Mouse (Mus musculus): Measurements from ENCODE around the gene Kank2.
"Not testable (repeated sequence)": the region's sequence is repeated elsewhere in the genome, so short reads cannot be mapped to it uniquely, and the experiment has no call there.

The Kank2 gene

GRCm38 (mm10) chr9:21818125-21818524 lies 19.6 kb upstream of the Kank2 start:
- no peak for DNase-seq (ENCODE audit: low read depth, low spot score)

GRCm38 (mm10) chr9:21816716-21817305 lies 18.3 kb upstream of the Kank2 start:
- DNase-seq (ENCODE audit: low read depth, low spot score), result no peak

DNA sequence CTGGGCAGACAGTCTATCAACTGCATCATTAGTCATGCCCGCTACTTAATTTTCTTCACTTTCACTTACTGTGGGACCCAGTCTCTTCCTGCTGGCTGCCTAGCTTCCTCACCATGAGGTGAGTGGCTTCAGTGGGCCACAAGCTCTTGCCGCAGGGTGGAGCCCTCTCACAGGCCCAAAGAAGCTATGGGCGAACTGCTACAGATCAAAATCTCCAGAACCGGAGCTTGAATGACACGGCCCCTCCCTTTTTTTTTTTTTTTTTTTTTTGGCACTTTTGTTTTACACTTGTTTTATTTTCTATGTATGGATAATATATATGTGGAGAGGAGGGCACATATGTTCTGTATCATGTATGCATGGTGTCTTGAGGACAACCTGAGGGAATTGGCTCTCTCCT lies 12.6 kb upstream of the Kank2 start:
- DNase-seq (ENCODE audit: low read depth, low spot score), result no peak

GRCm38 (mm10) chr9:21808561-21808960 lies 10.0 kb upstream of the Kank2 start:
- DNase-seq (ENCODE audit: low read depth, low spot score), result peak; percentile 35

DNA sequence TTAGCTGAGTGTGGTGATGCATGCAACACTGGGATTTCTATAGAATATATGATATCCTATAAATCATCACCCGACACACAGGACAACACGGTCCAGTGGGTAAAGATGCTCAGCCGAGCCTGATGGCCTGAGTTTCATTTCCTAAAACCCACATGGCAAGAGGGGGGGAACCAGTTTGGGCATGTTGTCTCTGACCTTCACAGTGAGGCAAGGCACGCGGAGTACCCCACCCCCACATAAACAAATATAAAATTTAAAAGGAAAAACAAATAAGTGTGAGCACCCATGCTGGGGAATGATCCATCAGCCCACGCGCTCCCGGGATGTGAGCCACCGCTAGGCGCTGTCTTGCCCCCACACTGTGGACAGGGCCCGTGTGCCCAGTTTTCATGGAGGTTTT lies 8.4 kb upstream of the Kank2 start:
- DNase-seq (ENCODE audit: low read depth, low spot score), result no peak

GRCm38 (mm10) chr9:21806363-21806762 lies 7.8 kb upstream of the Kank2 start:
- DNase-seq (ENCODE audit: low read depth, low spot score), result no peak

DNA sequence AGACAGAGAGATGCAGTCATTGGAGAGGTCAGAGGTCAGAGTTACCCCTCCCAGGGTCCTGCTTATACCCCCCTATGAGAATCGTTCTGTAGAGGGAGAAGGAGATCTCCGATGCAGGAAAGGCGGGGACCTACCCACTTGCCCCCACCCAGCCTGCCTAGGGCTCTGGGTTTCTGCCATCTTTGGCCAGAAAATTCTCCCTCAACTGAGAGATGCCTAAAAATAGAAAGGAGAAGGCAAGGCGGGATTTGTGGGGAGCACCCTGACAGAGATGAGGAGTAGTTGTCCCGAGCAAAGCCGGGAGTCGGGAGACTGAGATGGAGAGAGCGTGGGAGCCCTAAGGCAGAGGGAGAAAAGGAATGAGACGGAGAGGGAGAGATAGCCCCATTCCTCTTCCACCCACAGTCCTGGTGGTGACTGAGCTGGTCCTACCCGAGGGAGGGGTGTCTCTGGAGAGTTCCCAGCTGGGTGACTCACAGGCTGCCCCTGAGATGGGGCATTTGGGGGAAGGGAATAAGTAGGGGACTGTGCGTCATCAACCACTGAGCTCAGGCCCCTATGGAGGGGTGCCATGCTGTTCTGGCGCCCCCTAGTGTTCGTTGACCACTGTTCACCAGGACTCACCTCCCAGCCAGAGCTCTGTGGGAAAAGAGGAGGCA lies 5.6 kb upstream of the Kank2 start:
- peak; percentile 85 for DNase-seq (ENCODE audit: low read depth, low spot score)

GRCm38 (mm10) chr9:21801591-21801990 lies 3.0 kb upstream of the Kank2 start:
- no peak for DNase-seq (ENCODE audit: low read depth, low spot score)

DNA sequence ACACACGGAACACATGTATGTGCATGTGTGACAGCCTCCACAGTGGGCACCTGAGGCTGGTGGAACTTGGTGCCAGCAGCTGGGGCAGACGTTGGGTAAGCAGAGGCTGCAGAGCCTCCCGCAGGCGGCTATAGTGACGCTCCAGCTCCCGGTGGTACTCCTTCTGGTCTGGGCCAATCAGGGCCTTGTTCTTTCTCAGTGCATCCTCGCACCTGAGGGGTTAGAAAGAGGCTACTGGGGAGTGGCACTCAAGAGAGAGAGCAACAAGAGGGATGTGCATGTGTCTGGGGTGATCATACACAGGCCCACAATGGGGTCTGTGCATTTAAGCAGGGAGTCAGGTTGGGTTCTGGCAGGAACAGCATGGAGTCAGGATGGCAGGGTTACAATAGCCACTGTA lies 2.6 kb upstream of the Kank2 start:
- no peak for DNase-seq (ENCODE audit: low read depth, low spot score)

DNA sequence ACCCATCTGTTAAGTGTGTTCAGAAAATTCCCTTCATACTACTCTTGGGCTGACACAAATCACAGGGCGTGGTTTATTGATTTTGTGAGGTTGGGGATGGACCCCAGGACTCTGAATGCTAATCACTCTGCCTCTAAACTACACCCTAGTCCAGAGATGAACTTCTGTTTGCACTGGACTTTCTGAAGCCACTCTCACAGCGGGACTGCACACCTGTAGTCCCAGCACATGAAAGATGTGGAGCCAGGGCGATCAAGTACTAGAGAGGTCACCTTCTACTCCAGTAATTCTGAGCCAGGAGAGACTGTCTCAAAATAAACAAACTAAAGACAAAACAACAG lies 436 bp upstream of the Kank2 start:
- no peak for DNase-seq (ENCODE audit: low read depth, low spot score)

- DNase-seq (ENCODE audit: low read depth, low spot score), result peak; percentile 29
Observed at GRCm38 (mm10) chr9:21797921-21798344, 611 bp downstream of the Kank2 start.

GRCm38 (mm10) chr9:21796919-21797318 lies 1.6 kb downstream of the Kank2 start:
- no peak for DNase-seq (ENCODE audit: low read depth, low spot score)

DNA sequence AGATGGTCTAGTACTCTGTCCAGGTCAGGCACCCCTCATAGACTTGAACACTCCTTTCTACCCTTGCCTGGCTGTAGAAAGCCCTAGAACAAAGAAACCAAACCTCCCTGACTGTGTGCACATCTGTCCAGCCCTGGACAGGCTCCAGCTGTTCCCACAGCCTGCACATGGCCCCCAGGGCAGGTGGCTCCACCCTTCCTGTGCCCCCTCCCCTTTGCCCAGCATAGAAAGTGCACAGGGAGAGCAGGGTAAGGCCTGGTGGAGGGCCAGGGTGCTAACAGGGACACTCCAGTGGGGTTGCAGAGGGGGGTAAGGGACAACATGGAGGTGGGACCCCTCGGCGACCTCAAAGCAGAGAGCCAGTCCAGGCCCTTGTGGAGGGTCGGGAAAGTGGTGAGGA lies 2.3 kb downstream of the Kank2 start:
- no peak for DNase-seq (ENCODE audit: low read depth, low spot score)

DNA sequence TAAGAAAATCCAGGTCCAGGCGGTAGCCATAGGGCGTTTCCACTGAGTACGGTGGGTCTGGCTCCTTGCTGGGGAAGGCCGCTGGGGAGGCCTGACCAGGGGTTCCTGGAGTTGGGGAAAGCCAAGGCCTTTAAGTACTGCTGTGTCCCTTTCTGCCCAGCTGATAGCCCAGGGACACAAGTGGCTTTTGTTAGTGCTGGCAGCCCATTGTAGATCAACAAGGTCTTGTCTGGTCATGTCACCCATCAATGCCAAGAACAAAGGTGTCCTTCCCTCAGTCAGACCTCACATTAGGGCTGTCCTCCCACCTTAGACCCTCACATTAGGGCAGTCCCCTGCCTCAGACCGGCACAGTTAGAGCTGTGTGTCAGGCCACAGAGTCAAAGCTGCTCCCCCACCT lies 3.0 kb downstream of the Kank2 start:
- no peak for DNase-seq (ENCODE audit: low read depth, low spot score)

GRCm38 (mm10) chr9:21794925-21795324 lies 3.6 kb downstream of the Kank2 start:
- no peak for DNase-seq (ENCODE audit: low read depth, low spot score)

DNA sequence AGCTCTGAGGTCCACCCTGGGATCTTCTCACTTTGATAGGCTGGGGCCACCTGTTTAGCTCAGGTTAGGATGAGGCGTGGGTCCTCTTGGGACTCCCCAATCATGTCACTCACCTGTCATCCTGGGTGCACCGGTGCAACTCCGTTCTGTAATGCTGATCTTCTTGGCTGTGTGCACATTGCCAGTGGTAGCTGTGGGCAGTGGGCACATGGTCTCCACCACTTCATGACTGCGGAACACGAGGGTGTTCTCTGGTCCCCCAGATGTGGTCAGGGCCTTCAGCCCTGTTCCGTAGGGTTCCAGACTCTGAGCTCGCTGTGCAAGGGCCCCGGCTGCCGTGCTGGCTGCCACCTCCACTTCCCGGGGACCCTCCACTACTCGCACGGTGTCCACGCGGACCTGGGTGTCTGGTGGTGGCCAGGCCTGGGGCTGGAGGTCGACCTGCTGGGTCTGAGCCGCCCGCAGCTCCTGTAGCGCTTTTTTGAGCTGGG lies 4.2 kb downstream of the Kank2 start:
- no peak for DNase-seq (ENCODE audit: low read depth, low spot score)

DNA sequence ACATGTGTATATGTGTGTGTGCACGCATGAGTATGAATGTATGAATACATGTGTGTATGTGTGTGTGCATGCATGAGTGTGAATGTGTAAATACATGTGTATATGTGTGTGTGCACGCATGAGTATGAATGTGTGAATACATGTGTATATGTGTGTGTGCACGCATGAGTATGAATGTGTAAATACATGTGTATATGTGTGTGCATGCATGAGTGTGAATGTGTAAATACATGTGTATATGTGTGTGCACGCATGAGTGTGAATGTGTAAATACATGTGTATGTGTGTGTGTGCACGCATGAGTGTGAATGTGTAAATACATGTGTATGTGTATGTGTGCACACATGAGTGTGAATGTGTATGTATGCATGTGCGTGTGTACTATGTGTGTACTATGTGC lies 5.0 kb downstream of the Kank2 start:
- not testable (repeated sequence) for DNase-seq (ENCODE audit: low read depth, low spot score)

DNA sequence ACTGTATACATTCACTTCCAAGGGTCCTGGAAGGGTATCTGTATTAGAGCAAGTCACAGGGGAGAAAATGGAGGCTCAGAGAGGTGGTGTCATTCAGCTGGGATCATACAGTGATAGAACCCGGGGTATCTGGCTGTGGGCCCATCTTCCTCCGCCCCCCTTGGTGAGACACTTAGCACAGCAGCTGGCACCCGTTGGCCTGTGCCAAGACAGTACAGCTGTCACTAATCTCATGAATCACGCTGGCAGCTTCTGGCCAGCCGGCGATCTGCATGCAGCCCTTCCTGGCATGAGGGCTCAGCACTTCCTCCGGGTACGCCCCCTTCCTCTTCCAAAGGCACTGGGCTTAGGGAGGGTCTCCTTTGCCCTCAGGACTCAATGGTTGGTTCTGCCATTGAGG lies 5.9 kb downstream of the Kank2 start:
- DNase-seq (ENCODE audit: low read depth, low spot score), result no peak

DNA sequence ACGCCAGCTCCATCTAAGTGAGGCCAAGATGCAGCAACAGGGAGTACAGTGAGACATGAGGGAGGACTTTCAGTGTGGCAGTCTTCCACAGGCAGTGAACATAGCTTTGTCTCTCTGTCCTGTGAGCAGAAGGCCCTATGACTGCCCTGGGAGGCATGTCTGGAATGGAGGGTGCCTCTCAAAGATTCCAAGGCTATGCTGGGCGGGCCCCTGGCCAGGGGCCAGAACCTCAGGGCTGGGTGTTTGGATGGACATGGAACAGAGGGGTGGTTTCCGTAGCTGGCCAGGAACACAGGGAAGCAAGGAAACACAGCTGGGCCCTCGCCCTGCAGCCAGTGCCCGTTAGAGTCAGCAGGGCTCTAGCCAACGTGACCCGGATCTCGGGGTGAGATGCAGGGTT lies 6.7 kb downstream of the Kank2 start:
- no peak for DNase-seq (ENCODE audit: low read depth, low spot score)

- DNase-seq (ENCODE audit: low read depth, low spot score), result no peak
Observed at GRCm38 (mm10) chr9:21788234-21788633, 10.3 kb downstream of the Kank2 start.

DNA sequence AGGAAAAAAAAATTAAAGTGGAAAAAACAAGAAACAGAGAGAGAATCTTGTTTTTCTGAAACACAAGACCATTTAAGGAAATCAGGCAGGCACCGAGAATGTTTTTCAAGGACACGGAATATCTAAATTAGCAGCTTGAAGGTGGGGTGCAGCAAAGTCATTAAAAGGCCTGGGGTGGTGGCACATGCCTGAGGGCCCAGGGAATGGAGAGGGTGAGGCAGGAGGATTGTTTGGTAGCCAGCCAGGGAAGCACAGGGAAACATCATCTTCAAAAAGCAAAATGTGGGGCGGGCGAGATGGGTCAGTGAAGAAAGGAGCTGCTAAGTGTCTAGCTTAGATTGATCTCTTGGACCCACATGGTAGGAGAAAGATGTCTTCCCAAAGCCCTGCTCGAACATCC lies 10.9 kb downstream of the Kank2 start:
- DNase-seq (ENCODE audit: low read depth, low spot score), result no peak

DNA sequence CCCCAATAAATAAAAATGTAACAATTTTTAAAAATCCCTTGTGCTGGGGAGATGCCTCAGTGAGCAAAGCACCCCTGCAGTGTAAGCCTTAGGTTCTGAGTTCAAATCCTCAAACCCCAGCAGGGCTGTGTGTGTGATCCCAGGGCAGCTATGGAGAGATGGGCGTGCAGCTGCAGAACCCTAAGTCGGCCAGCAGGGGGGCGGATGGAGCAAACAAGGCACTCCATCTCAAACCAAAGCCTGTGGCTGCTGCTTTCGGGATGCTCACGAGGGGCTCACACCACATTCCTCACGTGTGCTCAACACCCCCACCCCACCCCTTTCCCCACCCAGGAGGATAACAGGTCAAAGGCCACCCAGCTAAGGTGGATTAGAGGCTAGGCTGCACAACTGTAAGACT lies 11.6 kb downstream of the Kank2 start:
- DNase-seq (ENCODE audit: low read depth, low spot score), result peak; percentile 75

DNA sequence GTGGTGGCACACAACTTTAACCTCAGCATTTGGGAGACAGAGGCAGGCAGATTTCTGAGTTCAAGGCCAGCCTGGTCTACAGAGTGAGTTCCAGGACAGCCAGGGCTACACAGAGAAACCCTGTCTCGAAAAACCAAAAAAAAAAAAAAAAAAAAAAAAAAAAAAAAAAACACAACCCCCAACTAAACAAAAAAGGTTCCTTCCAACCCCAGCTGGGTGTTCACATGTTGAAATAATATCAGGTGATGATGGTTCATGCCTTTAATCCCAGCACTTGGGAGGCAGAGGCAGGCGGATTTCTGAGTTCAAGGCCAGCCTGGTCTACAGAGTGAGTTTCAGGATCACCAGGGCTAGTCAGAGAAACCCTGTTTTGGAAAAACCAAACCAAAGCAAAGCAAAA lies 12.2 kb downstream of the Kank2 start:
- DNase-seq (ENCODE audit: low read depth, low spot score), result not testable (repeated sequence)
